Mouse (Mus musculus) gastrocnemius, adult 2 months (tissue): ENCODE measurements around the gene Tspan14. TPM values are rescaled to one million over a fixed set of nuclear protein-coding genes. Genes with fewer than 3 reads are reported as not detected.

ENCODE experiments used
- DNase-seq: peaks from one replicate; pipeline ENCODE4 v3.0.0; 2022
- H3K27ac ChIP-seq: fragments of 200-600 bp; 2 replicates; pipeline ENCODE4 v1.8.1; 2022; ENCODE audit warnings: mild to moderate bottlenecking
- H3K4me3 ChIP-seq: fragments of 200-600 bp; 2 replicates; pipeline ENCODE4 v1.8.1; 2022; ENCODE audit warnings: mild to moderate bottlenecking, moderate library complexity
- CTCF ChIP-seq: fragments of 200-600 bp; IDR thresholded peaks from 2 replicates; pipeline ENCODE4 v1.8.1; 2022; ENCODE audit warnings: antibody characterized with exemption, mild to moderate bottlenecking, moderate library complexity
- intact Hi-C: fragments of 180-260 bp; cut with DNase I; formaldehyde crosslinking; loops from one replicate; pipeline ENCODE4 v1.15.1; 2025
- total RNA-seq, 2 experiments: library from RNA; stranded (reverse); gene quantifications; 2 replicates each; pipeline ENCODE4 v1.2.3; 2021

The Tspan14 gene
- total RNA-seq, 2 experiments from 2014 or later: 11.0 to 16.8 TPM

GRCm38 (mm10) chr14:40919521-40919920 is 47.1 kb downstream of the Tspan14 start:
- no peak overlapping the region; the same call in 1 of the 2 replicates for H3K27ac ChIP-seq
- no peak for TF ChIP-seq CTCF
- intact Hi-C loops: no loop called here
- H3K4me3 ChIP-seq: no peak overlapping the region
- DNase-seq: no peak

- intact Hi-C loops: no loop called here
- TF ChIP-seq CTCF: no peak
- 0 out of 2 replicates have a peak overlapping the region, but pooled peaks have one; percentile 28 for H3K27ac ChIP-seq
- DNase-seq: no peak
- no peak overlapping the region for H3K4me3 ChIP-seq
Measured at GRCm38 (mm10) chr14:40918477-40918876, 48.1 kb downstream of the Tspan14 start.

- intact Hi-C loops: loop anchor here (1.0 to 2.0 kb wide), 2 partner anchors 58 to 117 kb away; no protein-coding TSS in a partner anchor
- DNase-seq: peak; percentile 91
- no peak; the same call in 1 of the 2 replicates for TF ChIP-seq CTCF
Measured at GRCm38 (mm10) chr14:40917632-40918031, 49.0 kb downstream of the Tspan14 start.

GRCm38 (mm10) chr14:40916667-40917066 is 49.9 kb downstream of the Tspan14 start:
- no peak overlapping the region for H3K4me3 ChIP-seq
- no peak for TF ChIP-seq CTCF
- no peak overlapping the region for H3K27ac ChIP-seq
- intact Hi-C loops: loop anchor here (1.0 to 2.0 kb wide), 2 partner anchors 59 to 118 kb away; no protein-coding TSS in a partner anchor
- DNase-seq: no peak

More at GRCm38 (mm10) chr14:40917632-40918031, 49.0 kb downstream of the Tspan14 start:
- Histone ChIP-seq H3K4me3 (no peak overlapping the region), H3K27ac (no peak overlapping the region)

- H3K27ac ChIP-seq: peak overlapping the region; percentile 53; the same call in 1 of the 2 replicates
- H3K4me3 ChIP-seq: no peak overlapping the region
- no peak for TF ChIP-seq CTCF
- no peak for DNase-seq
- intact Hi-C loops: loop anchor here (2.0 kb wide), 1 partner anchor 119 kb away; no protein-coding TSS in a partner anchor
Measured at GRCm38 (mm10) chr14:40915838-40916237, 50.8 kb downstream of the Tspan14 start.

GRCm38 (mm10) chr14:40914701-40915100 is 51.9 kb downstream of the Tspan14 start:
- Histone ChIP-seq H3K4me3 (no peak overlapping the region), H3K27ac (peak overlapping the region; percentile 53)
- DNase-seq: peak; percentile 43
- intact Hi-C loops: no loop called here
- no peak for TF ChIP-seq CTCF

- intact Hi-C loops: no loop called here
- TF ChIP-seq CTCF: no peak
- peak; percentile 9 for DNase-seq
- Histone ChIP-seq H3K27ac (peak overlapping the region; percentile 53), H3K4me3 (no peak overlapping the region)
Measured at GRCm38 (mm10) chr14:40913709-40914108, 52.9 kb downstream of the Tspan14 start.

- no peak for TF ChIP-seq CTCF
- peak; percentile 10 for DNase-seq
- H3K4me3 ChIP-seq: no peak overlapping the region
- intact Hi-C loops: no loop called here
- H3K27ac ChIP-seq: no peak overlapping the region
Measured at GRCm38 (mm10) chr14:40911529-40911928, 55.1 kb downstream of the Tspan14 start.

- no peak for DNase-seq
- Histone ChIP-seq H3K27ac (no peak overlapping the region), H3K4me3 (no peak overlapping the region)
- no peak for TF ChIP-seq CTCF
- intact Hi-C loops: no loop called here
Measured at GRCm38 (mm10) chr14:40908763-40909162, 57.8 kb downstream of the Tspan14 start.

- H3K4me3 ChIP-seq: no peak overlapping the region
- intact Hi-C loops: no loop called here
- no peak for DNase-seq
- TF ChIP-seq CTCF: no peak
- H3K27ac ChIP-seq: no peak overlapping the region
Measured at GRCm38 (mm10) chr14:40906770-40907169, 59.8 kb downstream of the Tspan14 start.

- no peak overlapping the region for H3K27ac ChIP-seq
- TF ChIP-seq CTCF: no peak
- H3K4me3 ChIP-seq: no peak overlapping the region
- no peak for DNase-seq
- intact Hi-C loops: no loop called here
Measured at GRCm38 (mm10) chr14:40905813-40906212, 60.8 kb downstream of the Tspan14 start.

- TF ChIP-seq CTCF: no peak
- intact Hi-C loops: no loop called here
- Histone ChIP-seq H3K4me3 (no peak overlapping the region), H3K27ac (no peak overlapping the region)
- DNase-seq: no peak
Measured at GRCm38 (mm10) chr14:40902307-40903055, 64.1 kb downstream of the Tspan14 start.

GRCm38 (mm10) chr14:40900267-40900666 is 66.3 kb downstream of the Tspan14 start:
- no peak overlapping the region for H3K4me3 ChIP-seq
- no peak for TF ChIP-seq CTCF
- intact Hi-C loops: no loop called here
- DNase-seq: no peak
- H3K27ac ChIP-seq: no peak overlapping the region
